Mouse (Mus musculus) kidney, embryonic 15.5 days (tissue): Measurements from ENCODE around the gene Arl13b. TPM values are rescaled to one million over a fixed set of nuclear protein-coding genes. Genes with fewer than 3 reads are reported as not detected.
A peak's percentile ranks its signal among the peaks of the same experiment; 100 is the strongest.

Experiments
- ATAC-seq: fragments of 200-750 bp; cut with Nextera tagmentation; replicated peaks from 2 replicates; pipeline ENCODE4 v1.8.0; 2017; ENCODE audit warnings: moderate TSS enrichment; ENCODE audit not compliant: low FRiP score
- H3K27ac ChIP-seq: fragments of 300-500 bp; sonication (generic); 2 replicates; pipeline ENCODE4 v1.5.1; 2015; ENCODE audit warnings: mild to moderate bottlenecking, inconsistent platforms
- H3K27me3 ChIP-seq: fragments of 300-500 bp; sonication (generic); 2 replicates; pipeline ENCODE4 v1.6.1; 2015; ENCODE audit warnings: inconsistent platforms
- H3K36me3 ChIP-seq: fragments of 300-500 bp; sonication (generic); 2 replicates; pipeline ENCODE4 v1.6.1; 2015; ENCODE audit warnings: inconsistent platforms
- H3K4me1 ChIP-seq: fragments of 300-500 bp; sonication (generic); 2 replicates; pipeline ENCODE4 v1.6.1; 2015; ENCODE audit warnings: inconsistent platforms
- H3K4me2 ChIP-seq: fragments of 300-500 bp; sonication (generic); 2 replicates; pipeline ENCODE4 v1.6.1; 2015; ENCODE audit warnings: moderate library complexity, mild to moderate bottlenecking, inconsistent platforms
- H3K4me3 ChIP-seq: fragments of 300-500 bp; sonication (generic); replicated peaks from 2 replicates; pipeline ENCODE4 v1.5.1; 2015; ENCODE audit warnings: mild to moderate bottlenecking, inconsistent platforms
- H3K9ac ChIP-seq: fragments of 300-500 bp; sonication (generic); 2 replicates; pipeline ENCODE4 v1.6.1; 2015; ENCODE audit warnings: mild to moderate bottlenecking, inconsistent platforms
- H3K9me3 ChIP-seq: fragments of 300-500 bp; sonication (generic); replicated peaks from 2 replicates; pipeline ENCODE4 v1.6.1; 2016; ENCODE audit warnings: inconsistent platforms
- WGBS: fragments of 180-500 bp; shearing (Covaris S2); methylation state at CpG from one replicate; pipeline ENCODE4 v1.1.7; 2015; ENCODE audit warnings: mixed read lengths; 5-methylcytosine and 5-hydroxymethylcytosine counted together
- polyA plus RNA-seq: library from polyadenylated mRNA; unstranded; fragments of >200 nt; fragmentation: Nextera tagmentation; extraction: Ambion mirVana; gene quantifications from 2 replicates; pipeline ENCODE4 v1.2.1, GENCODE M21; 2015

Arl13b gene
- polyA plus RNA-seq, 1 experiment from 2014 or later = 17.1 TPM

DNA sequence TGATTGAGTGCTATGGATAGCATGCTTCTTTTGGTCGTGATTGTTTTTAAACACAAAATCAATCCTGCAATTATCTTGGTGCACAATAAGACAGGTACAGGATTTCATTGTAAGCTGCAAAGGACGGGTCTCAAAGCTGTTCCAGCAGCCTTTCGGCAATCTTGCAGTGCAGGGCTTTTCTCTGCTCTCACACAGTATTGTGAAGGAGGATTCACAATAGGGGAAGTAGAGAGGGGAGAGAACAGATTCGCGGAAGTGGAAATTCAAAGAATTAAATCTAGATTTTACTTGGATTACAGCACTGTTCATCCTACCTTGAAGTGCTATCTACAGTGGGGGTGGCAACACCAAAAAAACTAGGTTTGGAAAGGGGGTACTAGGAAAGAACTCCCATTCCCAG lies 33.0 kb downstream of the Arl13b start:
- peaks cover 7% of the 10 kb centered on the region; the same call in 1 of the 2 replicates for H3K36me3 ChIP-seq
- H3K9ac ChIP-seq = no peak overlapping the region
- WGBS = 92% methylated on average over 5 of the region's 5 CpGs
- H3K4me2 ChIP-seq = no peak overlapping the region
- H3K4me3 ChIP-seq = no peak overlapping the region
- H3K27ac ChIP-seq = no peak overlapping the region
- H3K27me3 ChIP-seq = no peaks in the 10 kb centered on the region
- ATAC-seq = no peak
- no peaks in the 10 kb centered on the region for H3K4me1 ChIP-seq
- no peaks in the 10 kb centered on the region for H3K9me3 ChIP-seq

DNA sequence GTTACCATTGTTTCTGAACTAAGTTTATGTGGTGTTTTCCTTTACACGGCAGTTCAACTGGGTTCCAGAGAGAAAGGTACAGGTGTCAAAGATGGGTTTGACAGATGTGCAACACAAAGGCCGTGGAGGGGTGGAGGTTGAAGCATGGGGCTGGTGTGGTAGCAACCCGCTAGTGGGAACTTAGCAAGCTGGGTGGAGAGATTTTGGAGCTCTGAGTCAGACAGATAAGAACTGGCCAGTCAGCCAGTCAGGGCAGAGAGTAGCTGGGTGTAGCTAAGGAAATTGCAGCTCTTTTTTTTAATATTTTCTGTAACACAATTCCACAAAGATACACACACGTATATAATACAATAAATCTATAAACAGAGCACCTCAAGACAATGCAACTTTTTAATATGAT lies 36.0 kb downstream of the Arl13b start:
- Histone ChIP-seq H3K9me3 (no peaks in the 10 kb centered on the region), H3K4me2 (no peak overlapping the region), H3K27ac (no peak overlapping the region), H3K27me3 (no peaks in the 10 kb centered on the region), H3K36me3 (peaks cover 7% of the 10 kb centered on the region; the same call in 1 of the 2 replicates), H3K9ac (no peak overlapping the region), H3K4me3 (no peak overlapping the region), H3K4me1 (peaks cover 5% of the 10 kb centered on the region; the same call in 1 of the 2 replicates)
- no peak for ATAC-seq
- WGBS = 88% methylated on average over 4 of the region's 4 CpGs

DNA sequence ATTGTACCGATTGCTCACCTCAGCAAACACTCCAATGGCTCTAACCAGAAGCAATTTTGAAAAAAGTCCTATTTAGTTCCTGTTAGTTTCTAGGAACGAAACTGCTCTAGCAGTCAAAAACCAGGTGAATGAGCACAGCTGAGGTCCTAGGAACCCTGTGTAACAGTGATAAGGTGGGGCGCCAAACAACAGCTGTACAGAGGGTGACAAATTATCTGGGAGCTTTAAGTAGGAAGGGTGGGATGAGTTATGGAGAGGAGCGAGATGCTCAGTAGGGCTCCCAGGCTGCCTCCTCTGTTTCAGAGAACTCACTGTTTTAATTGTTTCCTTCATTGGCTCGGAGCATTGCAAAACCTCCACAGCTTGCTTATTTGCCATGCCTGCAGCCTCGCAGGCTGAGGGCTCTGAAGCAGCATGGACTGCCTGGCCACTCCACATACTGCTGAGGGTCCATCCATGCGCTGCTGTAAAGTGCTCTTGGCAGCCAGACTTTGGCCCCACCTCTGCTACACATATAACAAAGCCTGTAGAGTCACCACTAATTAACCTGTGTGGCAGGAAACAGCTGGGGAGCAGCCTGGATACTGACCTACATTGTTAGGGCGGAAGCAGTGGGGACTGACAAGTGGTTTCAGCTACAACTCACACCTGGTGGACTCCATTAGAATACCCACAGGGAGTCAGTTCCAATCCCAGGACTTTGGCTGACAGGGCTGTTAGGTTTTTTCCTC lies 39.4 kb downstream of the Arl13b start:
- no peak overlapping the region for H3K4me3 ChIP-seq
- no peak overlapping the region for H3K4me2 ChIP-seq
- no peaks in the 10 kb centered on the region for H3K27me3 ChIP-seq
- WGBS = 55% methylated on average over 8 of the region's 8 CpGs
- peak; percentile 86 for ATAC-seq
- no peak overlapping the region for H3K9ac ChIP-seq
- no peaks in the 10 kb centered on the region for H3K9me3 ChIP-seq
- 0 out of 2 replicates have a peak overlapping the region, but pooled peaks have one; percentile 27 for H3K27ac ChIP-seq
- peaks cover 22% of the 10 kb centered on the region; the same call in 1 of the 2 replicates for H3K36me3 ChIP-seq
- H3K4me1 ChIP-seq = peaks cover 5% of the 10 kb centered on the region; the same call in 1 of the 2 replicates

DNA sequence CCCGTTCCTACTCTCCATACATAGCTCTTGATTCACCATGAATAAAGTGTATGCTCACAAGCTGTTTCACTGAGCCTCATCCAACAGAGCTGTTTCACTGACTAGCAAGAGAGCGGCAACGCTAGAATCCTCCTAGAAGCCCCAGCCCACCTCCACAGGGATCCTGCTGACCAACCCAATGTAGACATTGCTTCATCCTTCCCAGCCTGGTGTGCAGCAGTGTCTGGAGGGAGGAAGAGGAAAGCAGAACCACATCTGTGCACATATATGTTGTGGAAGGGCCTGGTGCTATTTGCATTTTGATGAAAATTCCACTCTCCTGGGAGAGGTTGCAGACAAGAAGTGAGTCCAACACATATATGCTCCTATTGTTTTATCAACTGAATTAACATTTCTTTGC lies 42.2 kb downstream of the Arl13b start:
- H3K27me3 ChIP-seq = no peaks in the 10 kb centered on the region
- no peak overlapping the region for H3K4me3 ChIP-seq
- no peak for ATAC-seq
- H3K9ac ChIP-seq = no peak overlapping the region
- no peak overlapping the region for H3K27ac ChIP-seq
- H3K4me1 ChIP-seq = peaks cover 5% of the 10 kb centered on the region; the same call in 1 of the 2 replicates
- no peaks in the 10 kb centered on the region for H3K9me3 ChIP-seq
- no peak overlapping the region for H3K4me2 ChIP-seq
- H3K36me3 ChIP-seq = peaks cover 28% of the 10 kb centered on the region
- WGBS = 92% methylated on average over 3 of the region's 3 CpGs

DNA sequence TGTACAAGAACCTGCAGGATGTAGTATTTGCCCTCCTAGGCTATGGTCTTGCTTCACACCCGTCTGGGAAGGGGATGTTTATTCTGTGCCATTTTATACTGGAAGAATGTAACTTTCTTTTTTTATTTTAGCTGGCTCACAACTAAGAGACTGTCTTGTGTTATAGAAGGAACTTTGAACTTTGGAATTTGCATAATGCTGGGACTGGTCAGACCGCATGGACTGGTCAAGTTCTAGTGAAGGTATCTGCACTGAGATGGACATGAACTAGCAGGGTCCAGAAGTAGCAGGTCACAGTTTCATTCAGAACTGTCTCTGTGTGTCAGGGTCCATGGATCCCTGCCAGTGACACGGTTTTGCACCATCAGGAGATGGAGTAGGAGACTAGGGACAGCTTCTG lies 47.0 kb downstream of the Arl13b start:
- Histone ChIP-seq H3K9ac (no peak overlapping the region), H3K9me3 (no peaks in the 10 kb centered on the region), H3K36me3 (peaks cover 34% of the 10 kb centered on the region), H3K4me3 (no peak overlapping the region), H3K4me1 (no peaks in the 10 kb centered on the region), H3K4me2 (no peak overlapping the region), H3K27ac (no peak overlapping the region), H3K27me3 (no peaks in the 10 kb centered on the region)
- ATAC-seq = no peak
- WGBS = 85% methylated on average over 3 of the region's 3 CpGs

DNA sequence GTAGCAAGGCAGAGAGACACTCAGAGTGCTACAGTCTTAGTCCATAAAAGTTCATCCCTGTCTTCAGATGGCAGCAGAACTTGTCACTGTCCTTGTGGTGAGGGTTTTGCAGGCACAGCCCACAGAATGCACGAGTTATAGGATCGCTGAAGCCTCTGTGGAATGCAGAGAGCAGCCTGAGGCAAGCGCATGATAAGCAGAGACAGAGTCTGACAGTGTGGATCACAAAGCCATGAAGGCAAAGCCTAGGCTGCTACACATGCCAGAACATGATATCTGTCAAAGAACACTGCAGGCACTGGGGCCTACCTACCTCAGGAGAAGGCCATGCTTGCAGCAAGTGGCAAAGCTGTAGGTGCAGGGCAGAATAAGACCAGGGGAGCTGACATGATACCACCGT lies 47.4 kb downstream of the Arl13b start:
- ATAC-seq = no peak
- H3K27ac ChIP-seq = no peak overlapping the region
- no peaks in the 10 kb centered on the region for H3K27me3 ChIP-seq
- no peak overlapping the region for H3K4me2 ChIP-seq
- H3K4me1 ChIP-seq = no peaks in the 10 kb centered on the region
- WGBS = 90% methylated on average over 4 of the region's 4 CpGs
- H3K4me3 ChIP-seq = no peak overlapping the region
- peaks cover 31% of the 10 kb centered on the region for H3K36me3 ChIP-seq
- no peaks in the 10 kb centered on the region for H3K9me3 ChIP-seq
- no peak overlapping the region for H3K9ac ChIP-seq

DNA sequence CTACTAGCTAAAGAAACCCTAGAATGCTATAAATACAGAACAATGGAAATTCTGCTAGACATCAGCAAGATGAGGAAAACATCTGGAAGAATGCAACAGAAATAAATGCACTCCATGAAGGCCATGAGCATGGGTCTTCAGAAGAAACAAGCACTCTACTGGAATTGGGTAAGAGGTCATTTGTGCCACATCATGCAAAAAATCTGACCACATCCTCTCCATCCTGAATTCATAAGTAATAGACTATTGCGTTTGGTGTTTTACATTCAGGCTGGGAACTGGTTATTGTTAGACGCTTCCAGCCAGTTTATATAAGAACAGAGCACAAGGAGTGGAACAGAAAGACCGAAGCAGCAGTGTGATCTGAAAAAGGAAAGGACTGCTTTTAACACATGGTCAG lies 48.0 kb downstream of the Arl13b start:
- H3K27ac ChIP-seq = no peak overlapping the region
- WGBS = 95% methylated on average over 3 of the region's 3 CpGs

DNA sequence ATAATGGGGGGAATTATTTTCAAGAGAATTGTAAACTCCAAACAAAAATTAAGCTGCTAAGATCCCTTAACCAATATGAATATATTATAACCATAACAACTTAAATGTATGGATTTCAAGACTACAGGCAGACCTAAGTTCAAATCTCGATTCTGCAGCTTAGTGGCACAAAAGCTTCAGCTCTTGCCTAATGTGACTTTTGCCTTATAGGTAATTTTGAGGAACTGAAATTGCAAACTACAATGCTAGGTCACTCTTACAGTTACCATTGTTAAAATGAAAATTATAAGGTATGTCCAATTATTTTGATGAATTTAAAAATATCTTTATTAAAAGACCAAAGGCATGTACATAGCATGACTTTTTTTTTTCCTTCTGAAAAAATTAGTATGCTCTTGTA lies 50.2 kb downstream of the Arl13b start:
- WGBS = 77% methylated on average over 1 of the region's 1 CpGs
- no peak for ATAC-seq
- no peak overlapping the region for H3K27ac ChIP-seq

More for the DNA sequence above, 48.0 kb downstream of the Arl13b start:
- Histone ChIP-seq H3K4me3 (no peak overlapping the region), H3K4me1 (no peaks in the 10 kb centered on the region), H3K4me2 (no peak overlapping the region), H3K9ac (no peak overlapping the region), H3K9me3 (no peaks in the 10 kb centered on the region), H3K27me3 (no peaks in the 10 kb centered on the region), H3K36me3 (peaks cover 30% of the 10 kb centered on the region)
- no peak for ATAC-seq

DNA sequence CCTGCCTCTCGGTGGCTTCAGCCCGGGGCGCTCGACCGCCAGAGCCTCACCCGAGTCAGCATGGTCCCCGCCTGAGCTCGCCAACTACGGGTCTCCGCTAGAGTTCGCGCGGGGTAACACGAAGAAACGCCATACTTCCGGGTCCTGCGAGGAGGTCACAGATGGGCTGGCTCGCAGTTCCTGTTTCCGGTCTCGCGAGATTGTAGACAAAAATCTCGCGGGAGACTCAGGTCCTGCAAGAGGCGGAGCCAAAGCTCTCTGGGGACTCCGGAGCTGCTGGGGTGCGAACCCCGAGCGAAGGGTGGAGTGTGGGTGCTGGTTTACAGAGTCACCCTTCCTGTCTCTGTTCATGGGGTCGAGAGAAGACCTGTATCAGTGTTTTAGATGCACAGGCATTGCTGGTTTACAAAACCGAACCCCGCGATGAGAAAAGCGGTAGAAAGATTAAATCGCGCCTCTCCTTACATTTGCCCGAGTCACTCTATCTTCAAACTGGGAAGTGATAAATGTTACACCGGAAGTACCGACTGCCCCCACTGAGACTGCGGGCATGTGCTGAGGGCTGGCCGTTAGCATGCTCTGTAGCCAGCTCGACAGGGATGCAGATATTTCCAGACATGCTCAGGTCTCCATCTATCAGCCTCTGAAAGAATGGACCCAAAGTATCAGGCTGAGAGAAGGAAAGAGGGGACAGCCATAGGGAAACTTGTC lies 60.1 kb downstream of the Arl13b start, which contains the start of gene Nsun3:
Nsun3 (minus strand) TSS at position 198 of the 711 bp plus-strand sequence.
- peak within 1 kb of the TSS; percentile 68 for H3K4me2 ChIP-seq
- H3K9ac ChIP-seq = peak within 1 kb of the TSS; percentile 84
- ATAC-seq = peak; percentile 99
- no peaks in the 10 kb centered on the region for H3K36me3 ChIP-seq
- WGBS = 5% methylated on average over 41 of the region's 41 CpGs
- no peaks in the 10 kb centered on the region for H3K9me3 ChIP-seq
- no peaks in the 10 kb centered on the region for H3K27me3 ChIP-seq
- peak within 1 kb of the TSS; percentile 93 for H3K27ac ChIP-seq
- H3K4me1 ChIP-seq = peaks cover 14% of the 10 kb centered on the region; the same call in 1 of the 2 replicates
- peak within 1 kb of the TSS; percentile 68 for H3K4me3 ChIP-seq

More for the DNA sequence above, 50.2 kb downstream of the Arl13b start:
- H3K4me2 ChIP-seq = no peak overlapping the region
- H3K27me3 ChIP-seq = no peaks in the 10 kb centered on the region
- peaks cover 22% of the 10 kb centered on the region for H3K36me3 ChIP-seq
- H3K4me1 ChIP-seq = no peaks in the 10 kb centered on the region
- no peak overlapping the region for H3K4me3 ChIP-seq
- no peaks in the 10 kb centered on the region for H3K9me3 ChIP-seq
- no peak overlapping the region for H3K9ac ChIP-seq

DNA sequence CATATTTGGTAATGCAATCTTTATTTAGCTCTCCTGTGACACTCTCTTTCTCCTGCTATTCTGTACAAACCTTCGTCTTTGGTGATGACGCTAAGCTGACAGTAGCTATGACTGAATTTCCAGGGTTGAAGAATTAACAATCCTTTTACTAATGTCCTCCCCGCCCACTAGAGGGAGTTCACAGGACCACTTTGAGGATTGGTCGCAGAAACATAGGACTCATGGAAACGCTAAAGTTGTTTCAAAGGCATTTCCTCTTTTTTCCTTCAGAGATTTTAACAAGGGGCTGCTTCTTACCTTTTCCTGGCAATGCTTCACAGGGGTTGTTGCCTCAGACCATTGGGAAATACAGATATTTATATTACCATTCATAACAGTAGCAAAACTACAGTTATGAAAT lies 64.6 kb downstream of the Arl13b start:
- H3K9ac ChIP-seq = no peak overlapping the region
- H3K9me3 ChIP-seq = no peaks in the 10 kb centered on the region
- H3K4me3 ChIP-seq = no peak overlapping the region
- no peaks in the 10 kb centered on the region for H3K27me3 ChIP-seq
- 64% methylated on average over 5 of the region's 5 CpGs for WGBS
- H3K4me2 ChIP-seq = no peak overlapping the region
- no peak overlapping the region for H3K27ac ChIP-seq
- H3K36me3 ChIP-seq = no peaks in the 10 kb centered on the region
- ATAC-seq = no peak
- peaks cover 14% of the 10 kb centered on the region; the same call in 1 of the 2 replicates for H3K4me1 ChIP-seq

DNA sequence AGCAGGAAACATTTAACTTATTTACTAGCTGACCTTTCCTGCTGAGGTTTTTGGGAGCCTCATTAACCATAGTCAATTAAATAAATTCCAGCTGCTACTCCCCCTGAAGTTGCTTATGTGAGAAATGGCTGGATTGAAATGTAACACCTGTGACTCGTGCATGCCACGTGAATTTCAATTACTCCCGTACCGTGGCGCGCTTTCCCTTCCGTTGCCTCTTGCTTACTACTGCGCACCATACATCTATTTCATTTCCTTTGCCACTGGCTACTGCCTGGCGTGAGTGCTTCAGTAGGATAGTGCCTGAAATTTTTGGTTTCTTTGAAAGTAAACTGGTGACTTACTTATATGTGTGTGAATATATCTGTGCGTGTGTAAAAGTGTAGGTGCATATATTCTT lies 68.6 kb downstream of the Arl13b start:
- Histone ChIP-seq H3K27ac (no peak overlapping the region), H3K27me3 (no peaks in the 10 kb centered on the region), H3K36me3 (peaks cover 8% of the 10 kb centered on the region), H3K4me2 (no peak overlapping the region), H3K9ac (no peak overlapping the region), H3K4me1 (no peaks in the 10 kb centered on the region), H3K9me3 (no peaks in the 10 kb centered on the region), H3K4me3 (no peak overlapping the region)
- ATAC-seq = peak; percentile 50; the same call in 1 of the 2 replicates
- WGBS = 42% methylated on average over 10 of the region's 10 CpGs

DNA sequence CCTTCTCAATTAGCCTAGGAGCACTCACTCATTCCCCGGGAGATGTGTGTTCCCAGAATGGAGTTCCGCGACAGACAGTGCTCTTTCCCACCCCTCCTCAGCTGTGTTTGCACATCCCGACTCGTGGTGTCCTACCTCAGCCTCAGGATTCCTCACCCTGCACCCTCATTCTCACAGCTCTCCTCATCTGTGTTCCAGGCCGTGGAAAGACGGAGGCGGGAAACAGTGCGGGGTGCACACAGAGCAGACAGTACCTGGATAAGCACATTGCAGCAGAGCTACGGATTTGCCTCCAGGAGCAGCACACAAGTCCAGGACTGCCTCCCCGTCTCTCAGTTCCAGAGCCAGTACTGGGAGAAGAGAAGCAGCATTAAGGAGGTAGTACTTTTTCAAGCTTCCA lies 70.8 kb downstream of the Arl13b start:
- Histone ChIP-seq H3K4me1 (no peaks in the 10 kb centered on the region), H3K9ac (no peak overlapping the region), H3K4me3 (no peak overlapping the region), H3K27ac (no peak overlapping the region), H3K36me3 (peaks cover 8% of the 10 kb centered on the region), H3K27me3 (no peaks in the 10 kb centered on the region), H3K9me3 (no peaks in the 10 kb centered on the region), H3K4me2 (no peak overlapping the region)
- ATAC-seq = no peak
- 92% methylated on average over 11 of the region's 11 CpGs for WGBS
